Mouse (Mus musculus): ENCODE measurements around the gene Fzd10. TPM values are rescaled to one million over a fixed set of nuclear protein-coding genes. Genes with fewer than 3 reads are reported as not detected.

Fzd10 gene
- polyA plus RNA-seq, 1 experiment from 2014 or later, result 1.4 TPM

GRCm38 (mm10) chr5:128619987-128620386 is 19.3 kb downstream of the Fzd10 start:
- ATAC-seq (ENCODE audit: insufficient read depth, low FRiP score), result no peak; the same call in 1 of the 2 replicates
- Histone ChIP-seq H3K9ac (ENCODE audit: low read length) (no peak overlapping the region), H3K9me3 (replicated peaks; ENCODE audit: control insufficient read depth, low read length) (no peaks in the 10 kb centered on the region), H3K27me3 (ENCODE audit: control insufficient read depth, insufficient read depth, low read length) (no peaks in the 10 kb centered on the region), H3K4me2 (ENCODE audit: low read depth, low read length) (0 out of 2 replicates have a peak overlapping the region, but pooled peaks have one; percentile 15), H3K27ac (ENCODE audit: low read length) (peak overlapping the region; percentile 75), H3K4me1 (ENCODE audit: control insufficient read depth, insufficient read depth, low read length) (peaks cover 3% of the 10 kb centered on the region; the same call in 1 of the 2 replicates), H3K4me3 (replicated peaks; ENCODE audit: low read length) (no peak overlapping the region), H3K36me3 (ENCODE audit: control insufficient read depth, insufficient read depth, low read length) (no peaks in the 10 kb centered on the region)
- 35% methylated on average over 8 of the region's 8 CpGs for whole genome bisulfite sequencing

GRCm38 (mm10) chr5:128620408-128620807 is 19.8 kb downstream of the Fzd10 start:
- no peak overlapping the region for H3K4me3 ChIP-seq (replicated peaks; ENCODE audit: low read length)
- no peak for ATAC-seq (ENCODE audit: insufficient read depth, low FRiP score)
- 0 out of 2 replicates have a peak overlapping the region, but pooled peaks have one; percentile 15 for H3K4me2 ChIP-seq (ENCODE audit: low read depth, low read length)
- WGBS, result 3% methylated on average over 9 of the region's 9 CpGs
- peak overlapping the region; percentile 75 for H3K27ac ChIP-seq (ENCODE audit: low read length)
- no peak overlapping the region for H3K9ac ChIP-seq (ENCODE audit: low read length)
- peaks cover 3% of the 10 kb centered on the region; the same call in 1 of the 2 replicates for H3K4me1 ChIP-seq (ENCODE audit: control insufficient read depth, insufficient read depth, low read length)
- H3K9me3 ChIP-seq (replicated peaks; ENCODE audit: control insufficient read depth, low read length), result no peaks in the 10 kb centered on the region
- H3K36me3 ChIP-seq (ENCODE audit: control insufficient read depth, insufficient read depth, low read length), result no peaks in the 10 kb centered on the region
- no peaks in the 10 kb centered on the region for H3K27me3 ChIP-seq (ENCODE audit: control insufficient read depth, insufficient read depth, low read length)

GRCm38 (mm10) chr5:128627763-128628162 is 27.1 kb downstream of the Fzd10 start:
- H3K9ac ChIP-seq (ENCODE audit: low read length), result no peak overlapping the region
- H3K4me1 ChIP-seq (ENCODE audit: control insufficient read depth, insufficient read depth, low read length), result no peaks in the 10 kb centered on the region
- H3K9me3 ChIP-seq (replicated peaks; ENCODE audit: control insufficient read depth, low read length), result no peaks in the 10 kb centered on the region
- no peaks in the 10 kb centered on the region for H3K27me3 ChIP-seq (ENCODE audit: control insufficient read depth, insufficient read depth, low read length)
- no peak for ATAC-seq (ENCODE audit: insufficient read depth, low FRiP score)
- 46% methylated on average over 5 of the region's 5 CpGs for WGBS
- H3K4me2 ChIP-seq (ENCODE audit: low read depth, low read length), result no peak overlapping the region
- H3K27ac ChIP-seq (ENCODE audit: low read length), result no peak overlapping the region
- H3K4me3 ChIP-seq (replicated peaks; ENCODE audit: low read length), result no peak overlapping the region
- H3K36me3 ChIP-seq (ENCODE audit: control insufficient read depth, insufficient read depth, low read length), result no peaks in the 10 kb centered on the region

GRCm38 (mm10) chr5:128636648-128637047 is 36.0 kb downstream of the Fzd10 start:
- no peaks in the 10 kb centered on the region for H3K36me3 ChIP-seq (ENCODE audit: control insufficient read depth, insufficient read depth, low read length)
- no peaks in the 10 kb centered on the region for H3K27me3 ChIP-seq (ENCODE audit: control insufficient read depth, insufficient read depth, low read length)
- 89% methylated on average over 9 of the region's 9 CpGs for whole genome bisulfite sequencing
- H3K27ac ChIP-seq (ENCODE audit: low read length), result no peak overlapping the region
- no peaks in the 10 kb centered on the region for H3K4me1 ChIP-seq (ENCODE audit: control insufficient read depth, insufficient read depth, low read length)
- no peak for ATAC-seq (ENCODE audit: insufficient read depth, low FRiP score)
- no peaks in the 10 kb centered on the region for H3K9me3 ChIP-seq (replicated peaks; ENCODE audit: control insufficient read depth, low read length)
- no peak overlapping the region for H3K4me2 ChIP-seq (ENCODE audit: low read depth, low read length)
- H3K9ac ChIP-seq (ENCODE audit: low read length), result no peak overlapping the region
- no peak overlapping the region for H3K4me3 ChIP-seq (replicated peaks; ENCODE audit: low read length)

DNA sequence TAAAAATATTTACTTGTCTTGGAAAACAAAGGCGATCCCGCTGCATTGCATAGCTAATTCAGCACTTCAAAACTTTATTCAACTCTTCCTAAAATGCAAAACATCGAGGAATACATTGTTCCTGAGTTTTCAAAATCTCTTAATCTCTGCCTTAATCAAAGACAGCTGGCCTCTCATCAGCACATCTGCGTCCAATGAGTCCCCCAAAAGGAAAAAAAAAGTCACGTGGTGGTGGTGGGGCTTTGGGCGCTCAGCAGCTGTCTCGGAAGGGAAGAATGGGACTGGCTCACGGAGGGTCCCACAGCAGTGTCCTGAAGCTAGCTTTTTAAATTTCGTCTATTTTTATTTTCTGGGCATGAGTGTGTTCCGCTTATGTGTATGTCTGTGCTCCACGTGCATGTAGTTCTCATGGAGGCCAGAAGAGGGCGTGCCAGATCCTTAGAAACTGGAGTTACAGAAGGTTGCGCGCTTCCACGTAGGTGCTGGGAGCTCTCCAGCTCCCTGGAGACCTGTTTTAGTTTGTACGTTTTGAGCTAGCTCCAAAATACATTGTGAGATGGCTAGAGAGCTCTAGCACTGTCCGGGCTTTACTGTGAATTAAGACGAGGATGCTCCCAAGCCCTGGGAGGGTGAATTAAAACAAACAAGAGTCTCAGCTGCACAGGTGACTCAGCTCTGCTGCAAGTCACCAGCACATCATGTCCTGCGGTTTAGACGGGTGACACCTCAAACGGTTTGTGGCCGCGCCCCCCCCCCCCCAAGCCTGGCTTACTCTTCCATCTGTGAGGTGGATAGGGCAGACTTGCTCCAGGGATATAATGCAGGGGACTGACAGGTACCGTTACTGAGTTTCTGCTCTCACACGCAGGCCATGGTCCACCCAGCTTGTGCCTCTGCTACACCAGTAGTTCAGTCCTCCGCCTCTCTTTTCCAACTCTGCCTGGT is 36.7 kb downstream of the Fzd10 start:
- no peaks in the 10 kb centered on the region for H3K27me3 ChIP-seq (ENCODE audit: control insufficient read depth, insufficient read depth, low read length)
- H3K4me3 ChIP-seq (replicated peaks; ENCODE audit: low read length), result no peak overlapping the region
- 83% methylated on average over 26 of the region's 26 CpGs for WGBS
- H3K27ac ChIP-seq (ENCODE audit: low read length), result no peak overlapping the region
- no peaks in the 10 kb centered on the region for H3K4me1 ChIP-seq (ENCODE audit: control insufficient read depth, insufficient read depth, low read length)
- no peak for ATAC-seq (ENCODE audit: insufficient read depth, low FRiP score)
- no peaks in the 10 kb centered on the region for H3K9me3 ChIP-seq (replicated peaks; ENCODE audit: control insufficient read depth, low read length)
- H3K4me2 ChIP-seq (ENCODE audit: low read depth, low read length), result no peak overlapping the region
- no peak overlapping the region for H3K9ac ChIP-seq (ENCODE audit: low read length)
- no peaks in the 10 kb centered on the region for H3K36me3 ChIP-seq (ENCODE audit: control insufficient read depth, insufficient read depth, low read length)

DNA sequence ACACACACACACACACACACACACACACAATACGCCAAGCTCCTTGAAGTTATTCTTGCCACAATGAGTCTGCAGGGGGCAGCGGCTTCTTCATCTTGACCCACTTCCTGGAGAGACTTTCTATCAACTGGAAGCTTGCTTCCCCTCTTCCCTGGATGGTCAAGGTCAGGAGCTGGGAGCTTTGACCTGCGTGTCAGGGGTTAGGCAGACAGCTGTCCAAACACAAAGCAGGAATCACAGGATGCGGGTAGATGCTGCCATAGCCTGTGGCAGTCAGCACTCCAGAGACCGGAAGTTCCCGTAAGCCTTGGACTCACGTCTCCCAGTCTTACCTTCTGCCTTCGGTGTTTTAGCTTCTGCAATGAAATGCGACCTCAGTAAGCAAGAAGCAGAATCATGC is 38.1 kb downstream of the Fzd10 start:
- no peaks in the 10 kb centered on the region for H3K36me3 ChIP-seq (ENCODE audit: control insufficient read depth, insufficient read depth, low read length)
- 59% methylated on average over 9 of the region's 9 CpGs for WGBS
- H3K4me1 ChIP-seq (ENCODE audit: control insufficient read depth, insufficient read depth, low read length), result no peaks in the 10 kb centered on the region
- no peak overlapping the region for H3K27ac ChIP-seq (ENCODE audit: low read length)
- H3K9ac ChIP-seq (ENCODE audit: low read length), result no peak overlapping the region
- ATAC-seq (ENCODE audit: insufficient read depth, low FRiP score), result no peak
- H3K27me3 ChIP-seq (ENCODE audit: control insufficient read depth, insufficient read depth, low read length), result no peaks in the 10 kb centered on the region
- H3K4me2 ChIP-seq (ENCODE audit: low read depth, low read length), result no peak overlapping the region
- H3K9me3 ChIP-seq (replicated peaks; ENCODE audit: control insufficient read depth, low read length), result no peaks in the 10 kb centered on the region
- no peak overlapping the region for H3K4me3 ChIP-seq (replicated peaks; ENCODE audit: low read length)

- Histone ChIP-seq H3K27me3 (ENCODE audit: control insufficient read depth, insufficient read depth, low read length) (no peaks in the 10 kb centered on the region), H3K9ac (ENCODE audit: low read length) (no peak overlapping the region), H3K27ac (ENCODE audit: low read length) (no peak overlapping the region), H3K36me3 (ENCODE audit: control insufficient read depth, insufficient read depth, low read length) (no peaks in the 10 kb centered on the region), H3K4me1 (ENCODE audit: control insufficient read depth, insufficient read depth, low read length) (no peaks in the 10 kb centered on the region), H3K4me2 (ENCODE audit: low read depth, low read length) (no peak overlapping the region), H3K9me3 (replicated peaks; ENCODE audit: control insufficient read depth, low read length) (no peaks in the 10 kb centered on the region), H3K4me3 (replicated peaks; ENCODE audit: low read length) (no peak overlapping the region)
- no peak for ATAC-seq (ENCODE audit: insufficient read depth, low FRiP score)
- 78% methylated on average over 4 of the region's 4 CpGs for WGBS
These were observed 42.4 kb downstream of the Fzd10 start for GRCm38 (mm10) chr5:128643065-128643464.

DNA sequence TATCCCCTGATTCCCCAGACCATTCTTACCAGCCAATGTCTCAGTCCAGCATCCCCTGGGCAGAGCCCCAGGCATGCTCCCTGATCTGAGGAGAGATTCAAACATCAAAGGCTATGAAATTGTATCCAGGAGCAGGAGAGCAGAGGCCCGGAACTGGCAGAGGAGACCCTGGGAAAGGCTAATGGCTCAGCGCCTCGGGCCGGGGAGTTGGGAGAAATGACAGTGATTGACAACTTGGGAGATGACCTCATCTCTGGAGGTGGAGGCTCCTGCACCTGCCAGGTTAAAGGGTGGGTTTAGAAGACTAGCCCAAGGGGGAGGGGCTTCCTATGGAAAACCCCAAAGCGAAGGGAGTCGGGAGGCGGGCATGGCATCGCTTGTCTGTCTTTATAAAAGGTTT is 45.1 kb downstream of the Fzd10 start:
- WGBS, result 52% methylated on average over 8 of the region's 8 CpGs
- ATAC-seq (ENCODE audit: insufficient read depth, low FRiP score), result no peak
- Histone ChIP-seq H3K4me1 (ENCODE audit: control insufficient read depth, insufficient read depth, low read length) (no peaks in the 10 kb centered on the region), H3K27me3 (ENCODE audit: control insufficient read depth, insufficient read depth, low read length) (no peaks in the 10 kb centered on the region), H3K4me3 (replicated peaks; ENCODE audit: low read length) (no peak overlapping the region), H3K9ac (ENCODE audit: low read length) (no peak overlapping the region), H3K27ac (ENCODE audit: low read length) (no peak overlapping the region), H3K4me2 (ENCODE audit: low read depth, low read length) (no peak overlapping the region), H3K36me3 (ENCODE audit: control insufficient read depth, insufficient read depth, low read length) (no peaks in the 10 kb centered on the region), H3K9me3 (replicated peaks; ENCODE audit: control insufficient read depth, low read length) (no peaks in the 10 kb centered on the region)

DNA sequence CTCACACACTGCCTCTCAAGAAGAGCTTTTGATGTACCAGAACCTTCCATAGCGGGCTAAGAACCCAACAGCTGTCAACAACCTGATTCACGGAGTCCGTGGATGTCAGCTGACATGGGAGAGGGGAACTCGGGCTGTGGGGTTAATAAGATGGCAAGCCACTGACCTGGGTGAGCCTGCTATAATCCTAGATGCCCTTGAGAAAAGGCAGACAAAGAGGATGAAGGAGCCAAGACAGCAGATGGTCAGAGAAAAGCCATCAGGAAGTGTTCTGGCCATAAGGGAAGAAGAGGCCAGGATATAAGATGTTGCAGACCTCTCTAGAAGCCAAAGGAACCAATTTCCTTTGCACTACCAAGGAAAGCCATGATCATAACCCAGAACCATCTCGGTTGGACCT is 45.6 kb downstream of the Fzd10 start:
- WGBS, result 82% methylated on average over 5 of the region's 5 CpGs
- H3K27me3 ChIP-seq (ENCODE audit: control insufficient read depth, insufficient read depth, low read length), result no peaks in the 10 kb centered on the region
- H3K36me3 ChIP-seq (ENCODE audit: control insufficient read depth, insufficient read depth, low read length), result no peaks in the 10 kb centered on the region
- no peak overlapping the region for H3K9ac ChIP-seq (ENCODE audit: low read length)
- no peak for ATAC-seq (ENCODE audit: insufficient read depth, low FRiP score)
- H3K4me3 ChIP-seq (replicated peaks; ENCODE audit: low read length), result no peak overlapping the region
- no peaks in the 10 kb centered on the region for H3K4me1 ChIP-seq (ENCODE audit: control insufficient read depth, insufficient read depth, low read length)
- no peaks in the 10 kb centered on the region for H3K9me3 ChIP-seq (replicated peaks; ENCODE audit: control insufficient read depth, low read length)
- H3K4me2 ChIP-seq (ENCODE audit: low read depth, low read length), result no peak overlapping the region
- H3K27ac ChIP-seq (ENCODE audit: low read length), result no peak overlapping the region

Measured in stomach, embryonic 16.5 days (tissue).